ENCODE assay signal across 8 mouse cellular contexts in the genomic region with DNA sequence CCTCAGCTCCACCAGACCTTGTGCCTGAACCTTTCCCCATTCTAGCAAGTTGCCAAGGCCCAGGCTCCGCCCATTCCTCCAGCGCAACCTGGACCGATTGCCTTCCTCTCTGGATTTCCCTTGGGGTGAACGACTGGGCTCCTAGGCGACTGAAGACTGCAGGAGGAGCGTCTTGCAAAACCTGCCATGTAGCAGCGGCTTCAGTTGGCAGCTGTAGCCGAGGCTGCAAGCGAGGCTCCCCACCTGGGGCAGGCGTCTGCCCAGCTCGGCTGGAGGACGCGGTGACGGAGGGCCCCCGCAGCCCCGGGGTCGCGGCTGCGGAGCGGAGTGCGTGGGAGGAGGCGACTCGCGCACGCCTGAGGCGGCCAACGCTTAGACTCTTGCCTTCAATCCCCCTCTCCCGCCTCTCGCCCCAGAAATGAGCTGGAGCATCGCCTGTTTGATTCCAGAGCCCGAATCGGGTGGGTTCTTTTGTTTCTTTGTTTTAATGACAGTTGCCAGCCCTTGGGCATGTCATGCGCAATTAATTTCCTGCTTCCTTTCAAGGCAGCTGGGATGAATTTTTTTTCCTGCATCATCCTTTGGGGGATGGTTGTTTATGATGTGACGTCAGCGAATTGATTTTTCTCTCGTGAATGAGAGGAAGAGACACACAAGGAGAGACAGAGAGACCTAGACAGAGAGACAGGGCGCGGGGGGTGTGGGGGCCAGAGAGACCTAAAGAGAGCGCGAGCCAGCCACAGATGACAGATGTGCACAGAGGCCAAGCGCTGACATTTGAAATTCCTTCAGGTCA. TPM values are rescaled to one million over a fixed set of nuclear protein-coding genes. Genes with fewer than 3 reads are reported as not detected.
A peak's percentile ranks its signal among the peaks of the same experiment; 100 is the strongest.
DNase-seq lines count a peak whose midpoint lies in the region; ATAC-seq and TF ChIP-seq lines count a peak whose summit lies in the region.

No protein-coding gene starts in this region.

- peak; percentile 34; the same call in 1 of the 2 replicates for ATAC-seq in embryonic facial prominence, embryonic 11.5 days (replicated peaks; ENCODE audit: insufficient number of reproducible peaks, low FRiP score, low TSS enrichment, low read depth)
- ATAC-seq in kidney, postnatal 0 days (replicated peaks; ENCODE audit: low FRiP score, low read depth): peak; percentile 61
- 0 out of 2 replicates have a peak, but pooled peaks have one; percentile 35 for ATAC-seq in limb, embryonic 15.5 days (ENCODE audit: insufficient number of reproducible peaks, low FRiP score, low TSS enrichment, low read depth)
- ATAC-seq in midbrain, embryonic 15.5 days (replicated peaks): peak; percentile 71

- H3K27ac ChIP-seq in embryonic facial prominence, embryonic 11.5 days (replicated peaks; ENCODE audit: low read depth, low read length): peak overlapping the region; percentile 43
- H3K27ac ChIP-seq in heart, embryonic 10.5 days: peak overlapping the region; percentile 83
- 0 out of 2 replicates have a peak overlapping the region, but pooled peaks have one; percentile 10 for H3K27ac ChIP-seq in kidney, postnatal 0 days
- peak overlapping the region; percentile 63 for H3K27ac ChIP-seq in limb, embryonic 15.5 days
- H3K27ac ChIP-seq in midbrain, embryonic 15.5 days: peak overlapping the region; percentile 99

- peak overlapping the region; percentile 94 for H3K4me2 ChIP-seq in embryonic facial prominence, embryonic 11.5 days (ENCODE audit: low read depth, low read length)
- H3K4me2 ChIP-seq in kidney, postnatal 0 days (ENCODE audit: low read length): peak overlapping the region; percentile 91
- H3K4me2 ChIP-seq in limb, embryonic 15.5 days: peak overlapping the region; percentile 99
- peak overlapping the region; percentile 83 for H3K4me2 ChIP-seq in midbrain, embryonic 15.5 days

- H3K9me3 ChIP-seq in embryonic facial prominence, embryonic 11.5 days (replicated peaks; ENCODE audit: control insufficient read depth, low read length): no peaks in the 10 kb centered on the region
- no peaks in the 10 kb centered on the region for H3K9me3 ChIP-seq in heart, embryonic 10.5 days
- no peaks in the 10 kb centered on the region for H3K9me3 ChIP-seq in kidney, postnatal 0 days (replicated peaks; ENCODE audit: low read length)
- H3K9me3 ChIP-seq in limb, embryonic 15.5 days: no peaks in the 10 kb centered on the region
- H3K9me3 ChIP-seq in midbrain, embryonic 15.5 days: no peaks in the 10 kb centered on the region

- no peaks in the 10 kb centered on the region for H3K27me3 ChIP-seq in embryonic facial prominence, embryonic 11.5 days (ENCODE audit: control insufficient read depth, insufficient read depth, low read length)
- H3K27me3 ChIP-seq in heart, embryonic 10.5 days (ENCODE audit: insufficient read depth, poor library complexity, severe bottlenecking): peaks cover 6% of the 10 kb centered on the region; the same call in 1 of the 2 replicates
- H3K27me3 ChIP-seq in kidney, postnatal 0 days (ENCODE audit: insufficient read depth, low read length): no peaks in the 10 kb centered on the region
- H3K27me3 ChIP-seq in limb, embryonic 15.5 days: no peaks in the 10 kb centered on the region
- H3K27me3 ChIP-seq in midbrain, embryonic 15.5 days (replicated peaks): no peaks in the 10 kb centered on the region

- H3K36me3 ChIP-seq in embryonic facial prominence, embryonic 11.5 days (replicated peaks; ENCODE audit: control insufficient read depth, insufficient read depth, low read depth, low read length): no peaks in the 10 kb centered on the region
- H3K36me3 ChIP-seq in heart, embryonic 10.5 days: no peaks in the 10 kb centered on the region
- no peaks in the 10 kb centered on the region for H3K36me3 ChIP-seq in kidney, postnatal 0 days (ENCODE audit: insufficient read depth, low read length)
- no peaks in the 10 kb centered on the region for H3K36me3 ChIP-seq in limb, embryonic 15.5 days
- H3K36me3 ChIP-seq in midbrain, embryonic 15.5 days (replicated peaks): no peaks in the 10 kb centered on the region

- TF ChIP-seq CTCF in kidney, postnatal 0 days (IDR thresholded peaks at IDR 0.05; ENCODE audit: low read depth): no peak

- H3K9ac ChIP-seq in embryonic facial prominence, embryonic 11.5 days (replicated peaks; ENCODE audit: low read length): peak overlapping the region; percentile 77
- H3K9ac ChIP-seq in kidney, postnatal 0 days (ENCODE audit: low read depth, low read length): peak overlapping the region; percentile 24
- H3K9ac ChIP-seq in limb, embryonic 15.5 days: peak overlapping the region; percentile 52
- peak overlapping the region; percentile 85 for H3K9ac ChIP-seq in midbrain, embryonic 15.5 days

- 1% methylated on average over 38 of the region's 41 CpGs for WGBS in embryonic facial prominence, embryonic 11.5 days
- WGBS in heart, embryonic 10.5 days: under 1% methylated on average over 40 of the region's 41 CpGs
- under 1% methylated on average over 41 of the region's 41 CpGs for WGBS in kidney, postnatal 0 days
- WGBS in limb, embryonic 15.5 days: under 1% methylated on average over 41 of the region's 41 CpGs
- under 1% methylated on average over 41 of the region's 41 CpGs for WGBS in midbrain, embryonic 15.5 days

- peak; percentile 11 for DNase-seq in ovary, postnatal 10 days (ENCODE audit: low spot score)
- no peak for DNase-seq in ovary, adult 18-20 months (ENCODE audit: low spot score)
- peak; percentile 72 for DNase-seq in embryonic facial prominence, embryonic 11.5 days (ENCODE audit: low spot score)
- no peak for DNase-seq in heart, embryonic 10.5 days (ENCODE audit: low spot score)
- DNase-seq in kidney, postnatal 0 days (ENCODE audit: low spot score): peak; percentile 71
- peak; percentile 25 for DNase-seq in testis, postnatal 14 days (ENCODE audit: low spot score)

- H3K4me1 ChIP-seq in embryonic facial prominence, embryonic 11.5 days (ENCODE audit: control insufficient read depth, insufficient read depth, low read length): no peaks in the 10 kb centered on the region
- H3K4me1 ChIP-seq in heart, embryonic 10.5 days: peaks cover 7% of the 10 kb centered on the region
- no peaks in the 10 kb centered on the region for H3K4me1 ChIP-seq in kidney, postnatal 0 days (replicated peaks; ENCODE audit: insufficient read depth, low read length)
- H3K4me1 ChIP-seq in limb, embryonic 15.5 days: peaks cover 17% of the 10 kb centered on the region
- H3K4me1 ChIP-seq in midbrain, embryonic 15.5 days: peaks cover 23% of the 10 kb centered on the region

- H3K4me3 ChIP-seq in embryonic facial prominence, embryonic 11.5 days (ENCODE audit: low read depth, low read length): peak overlapping the region; percentile 49
- H3K4me3 ChIP-seq in heart, embryonic 10.5 days: peak overlapping the region; percentile 74
- H3K4me3 ChIP-seq in kidney, postnatal 0 days (replicated peaks; ENCODE audit: low read depth, low read length): peak overlapping the region; percentile 43
- peak overlapping the region; percentile 57 for H3K4me3 ChIP-seq in limb, embryonic 15.5 days
- peak overlapping the region; percentile 65 for H3K4me3 ChIP-seq in midbrain, embryonic 15.5 days

RNA-seq across cellular contexts. Expression of a gene that starts 18.2 kb away (rescaled TPM):
- 10.9 and 11.5 TPM in 2 replicates for polyA plus RNA-seq in embryonic facial prominence, embryonic 11.5 days (2014; fragmentation: Nextera tagmentation; extraction: Ambion mirVana)
- 1.3 and 3.0 TPM in 2 replicates for polyA plus RNA-seq in heart, embryonic 10.5 days (2016; fragmentation: Nextera tagmentation; extraction: Ambion mirVana)
- 5.7 and 7.6 TPM in 2 replicates for polyA plus RNA-seq in kidney, postnatal 0 days (2015; fragmentation: Nextera tagmentation; extraction: Ambion mirVana)
- polyA plus RNA-seq in limb, embryonic 15.5 days (2015; fragmentation: Nextera tagmentation; extraction: Ambion mirVana): 5.4 and 6.1 TPM in 2 replicates
- 67.5 and 75.2 TPM in 2 replicates for polyA plus RNA-seq in midbrain, embryonic 15.5 days (2015; fragmentation: Nextera tagmentation; extraction: Ambion mirVana)

Comparison
In these comparisons a context has a peak if more than half of its experiments do, and no peak if none do; other contexts are left out.
1. DNase-seq: peak in ovary, postnatal 10 days (single experiment), embryonic facial prominence, embryonic 11.5 days (single experiment), kidney, postnatal 0 days (single experiment) and testis, postnatal 14 days (single experiment); none in ovary, adult 18-20 months (single experiment) and heart, embryonic 10.5 days (single experiment).
2. H3K27ac ChIP-seq: peak in every context shown above with its lines; median percentile 99 in midbrain, embryonic 15.5 days; 83 in heart, embryonic 10.5 days; 63 in limb, embryonic 15.5 days; 43 in embryonic facial prominence, embryonic 11.5 days; 10 in kidney, postnatal 0 days.
3. H3K9ac ChIP-seq: peak in every context shown above with its lines; median percentile 85 in midbrain, embryonic 15.5 days; 77 in embryonic facial prominence, embryonic 11.5 days; 52 in limb, embryonic 15.5 days; 24 in kidney, postnatal 0 days.
4. Peak in every context shown above with its lines, with median percentiles within 50 percentile points of each other: ATAC-seq, H3K4me2 ChIP-seq and H3K4me3 ChIP-seq.